Mouse (Mus musculus): ENCODE results near the gene Psmc4. TPM values are rescaled to one million over a fixed set of nuclear protein-coding genes. Genes with fewer than 3 reads are reported as not detected.

The Psmc4 gene
- 167 and 173 TPM in 2 replicates for polyA plus RNA-seq (2015; fragmentation: Nextera tagmentation; extraction: Ambion mirVana)

- Histone ChIP-seq H3K4me2 (replicated peaks; ENCODE audit: low read depth) (peak within 1 kb of the TSS; percentile 80), H3K9me3 (ENCODE audit: control insufficient read depth, low read length) (no peaks in the 10 kb centered on the region), H3K36me3 (ENCODE audit: control insufficient read depth, insufficient read depth, low read length) (peaks cover 14% of the 10 kb centered on the region), H3K4me1 (replicated peaks; ENCODE audit: control insufficient read depth, insufficient read depth) (no peaks in the 10 kb centered on the region), H3K4me3 (ENCODE audit: low read depth, low read length) (peak within 1 kb of the TSS; percentile 78), H3K9ac (ENCODE audit: low read length) (peak within 1 kb of the TSS; percentile 78), H3K27ac (replicated peaks) (peak within 1 kb of the TSS; percentile 69; the same call in 1 of the 2 replicates), H3K27me3 (ENCODE audit: control insufficient read depth, insufficient read depth, low read length) (no peaks in the 10 kb centered on the region)
- ATAC-seq (ENCODE audit: low FRiP score, low TSS enrichment) (peak; percentile 98), DNase-seq (ENCODE audit: low spot score) (peak; percentile 98)
- peak; percentile 94 for TF ChIP-seq CTCF (IDR thresholded peaks at IDR 0.05; ENCODE audit: low read depth)
- TF ChIP-seq EP300 (optimal IDR thresholded peaks at IDR 0.05) = no peak
- WGBS = under 1% methylated on average over 52 of the region's 52 CpGs
Measured at GRCm38 (mm10) chr7:28049476-28050409, at the start of gene Psmc4. Gene Psmc4, minus strand, starts transcription at chr7:28050101.

DNA sequence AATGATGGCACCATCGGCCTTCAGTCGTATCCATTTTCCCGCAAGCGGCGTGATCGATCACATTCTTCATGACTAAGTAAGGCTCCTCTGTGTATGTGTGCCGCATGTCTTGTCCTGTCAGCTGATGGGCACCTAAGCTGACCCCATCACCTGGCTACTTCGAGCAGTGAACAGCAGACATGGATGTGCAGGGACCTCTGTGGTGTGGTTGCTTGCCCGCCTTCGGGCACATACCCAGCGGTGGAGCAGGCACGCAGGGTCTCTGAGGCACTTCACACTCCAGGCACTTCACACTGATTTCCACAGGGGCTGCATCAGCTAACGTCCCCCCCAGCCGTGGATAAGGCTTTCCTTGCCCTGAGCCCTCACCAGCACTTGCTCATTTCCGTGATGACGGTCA, 49.2 kb upstream of the Psmc4 start:
- Histone ChIP-seq H3K4me3 (ENCODE audit: low read depth, low read length) (no peak overlapping the region), H3K9ac (ENCODE audit: low read length) (no peak overlapping the region), H3K4me1 (replicated peaks; ENCODE audit: control insufficient read depth, insufficient read depth) (no peaks in the 10 kb centered on the region), H3K4me2 (replicated peaks; ENCODE audit: low read depth) (no peak overlapping the region), H3K27ac (replicated peaks) (no peak overlapping the region), H3K27me3 (ENCODE audit: control insufficient read depth, insufficient read depth, low read length) (no peaks in the 10 kb centered on the region), H3K9me3 (ENCODE audit: control insufficient read depth, low read length) (no peaks in the 10 kb centered on the region), H3K36me3 (ENCODE audit: control insufficient read depth, insufficient read depth, low read length) (no peaks in the 10 kb centered on the region)
- DNase-seq (ENCODE audit: low spot score) (no peak), ATAC-seq (ENCODE audit: low FRiP score, low TSS enrichment) (no peak)
- WGBS = 94% methylated on average over 16 of the region's 16 CpGs
- no peak for TF ChIP-seq EP300 (optimal IDR thresholded peaks at IDR 0.05)

DNA sequence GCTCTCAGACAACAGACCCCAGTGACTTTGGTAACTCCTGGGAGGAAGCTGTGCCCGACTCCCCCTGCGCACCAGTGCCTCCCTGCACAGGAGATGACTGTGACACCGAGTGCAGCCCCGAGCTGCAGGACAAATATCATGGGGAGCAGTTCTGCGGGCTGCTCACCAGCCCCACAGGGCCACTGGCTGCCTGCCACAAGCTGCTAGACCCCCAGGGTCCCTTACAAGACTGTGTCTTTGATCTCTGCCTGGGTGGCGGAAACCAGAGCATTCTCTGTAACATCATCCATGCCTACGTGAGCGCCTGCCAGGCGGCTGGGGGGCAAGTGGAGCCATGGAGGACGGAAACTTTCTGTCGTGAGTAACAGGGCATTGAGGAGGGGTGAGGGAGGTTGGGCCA, 43.6 kb upstream of the Psmc4 start:
- H3K9ac ChIP-seq (ENCODE audit: low read length) = no peak overlapping the region
- no peak for DNase-seq (ENCODE audit: low spot score)
- no peak overlapping the region for H3K4me2 ChIP-seq (replicated peaks; ENCODE audit: low read depth)
- H3K9me3 ChIP-seq (ENCODE audit: control insufficient read depth, low read length) = no peaks in the 10 kb centered on the region
- H3K4me1 ChIP-seq (replicated peaks; ENCODE audit: control insufficient read depth, insufficient read depth) = no peaks in the 10 kb centered on the region
- no peaks in the 10 kb centered on the region for H3K36me3 ChIP-seq (ENCODE audit: control insufficient read depth, insufficient read depth, low read length)
- TF ChIP-seq EP300 (optimal IDR thresholded peaks at IDR 0.05) = no peak
- TF ChIP-seq CTCF (IDR thresholded peaks at IDR 0.05; ENCODE audit: low read depth) = no peak
- WGBS = 53% methylated on average over 11 of the region's 11 CpGs
- no peak overlapping the region for H3K4me3 ChIP-seq (ENCODE audit: low read depth, low read length)
- no peaks in the 10 kb centered on the region for H3K27me3 ChIP-seq (ENCODE audit: control insufficient read depth, insufficient read depth, low read length)
- ATAC-seq (ENCODE audit: low FRiP score, low TSS enrichment) = no peak
- H3K27ac ChIP-seq (replicated peaks) = no peak overlapping the region

GRCm38 (mm10) chr7:28086236-28086635, 36.3 kb upstream of the Psmc4 start:
- Histone ChIP-seq H3K27me3 (ENCODE audit: control insufficient read depth, insufficient read depth, low read length) (no peaks in the 10 kb centered on the region), H3K4me3 (ENCODE audit: low read depth, low read length) (no peak overlapping the region), H3K9ac (ENCODE audit: low read length) (no peak overlapping the region), H3K4me2 (replicated peaks; ENCODE audit: low read depth) (no peak overlapping the region), H3K27ac (replicated peaks) (no peak overlapping the region), H3K9me3 (ENCODE audit: control insufficient read depth, low read length) (no peaks in the 10 kb centered on the region), H3K36me3 (ENCODE audit: control insufficient read depth, insufficient read depth, low read length) (no peaks in the 10 kb centered on the region), H3K4me1 (replicated peaks; ENCODE audit: control insufficient read depth, insufficient read depth) (no peaks in the 10 kb centered on the region)
- ATAC-seq (ENCODE audit: low FRiP score, low TSS enrichment) (no peak), DNase-seq (ENCODE audit: low spot score) (no peak)
- 82% methylated on average over 16 of the region's 16 CpGs for WGBS
- no peak for TF ChIP-seq CTCF (IDR thresholded peaks at IDR 0.05; ENCODE audit: low read depth)
- no peak for TF ChIP-seq EP300 (optimal IDR thresholded peaks at IDR 0.05)

DNA sequence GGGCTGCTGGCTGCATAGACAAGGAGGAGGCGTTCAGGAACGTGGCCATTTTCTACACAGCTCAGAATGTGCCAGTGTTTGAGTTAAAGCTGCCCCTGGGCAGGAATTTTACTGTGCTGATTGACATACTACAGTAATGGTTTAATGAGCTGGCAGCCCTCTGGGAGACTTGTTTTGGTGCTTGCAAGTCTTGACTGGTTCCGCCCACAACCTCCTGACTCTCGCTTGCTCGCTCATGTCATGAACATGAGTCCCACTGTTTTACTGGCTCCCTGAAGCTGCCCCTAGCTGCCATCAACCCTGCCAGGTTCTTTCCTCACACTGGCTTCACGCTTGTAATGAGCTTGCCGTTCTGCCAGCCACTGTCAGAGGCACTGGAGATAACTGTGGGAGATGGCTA, 34.3 kb upstream of the Psmc4 start:
- Histone ChIP-seq H3K4me3 (ENCODE audit: low read depth, low read length) (no peak overlapping the region), H3K27me3 (ENCODE audit: control insufficient read depth, insufficient read depth, low read length) (no peaks in the 10 kb centered on the region), H3K9me3 (ENCODE audit: control insufficient read depth, low read length) (no peaks in the 10 kb centered on the region), H3K27ac (replicated peaks) (no peak overlapping the region), H3K36me3 (ENCODE audit: control insufficient read depth, insufficient read depth, low read length) (no peaks in the 10 kb centered on the region), H3K4me1 (replicated peaks; ENCODE audit: control insufficient read depth, insufficient read depth) (no peaks in the 10 kb centered on the region), H3K4me2 (replicated peaks; ENCODE audit: low read depth) (no peak overlapping the region), H3K9ac (ENCODE audit: low read length) (no peak overlapping the region)
- no peak for TF ChIP-seq CTCF (IDR thresholded peaks at IDR 0.05; ENCODE audit: low read depth)
- no peak for TF ChIP-seq EP300 (optimal IDR thresholded peaks at IDR 0.05)
- 67% methylated on average over 7 of the region's 7 CpGs for WGBS
- DNase-seq (ENCODE audit: low spot score) = no peak
- no peak for ATAC-seq (ENCODE audit: low FRiP score, low TSS enrichment)

All from stomach, postnatal 0 days (tissue).